Mouse (Mus musculus) CH12.LX (cell line): Measurements from ENCODE around the gene Vmo1. TPM values are rescaled to one million over a fixed set of nuclear protein-coding genes. Genes with fewer than 3 reads are reported as not detected.
"Not testable (repeated sequence)": the region's sequence is repeated elsewhere in the genome, so short reads cannot be mapped to it uniquely, and the experiment has no call there.

Experiments
- DNase-seq: peaks from one replicate; pipeline ENCODE4 v3.0.0-alpha.2; 2013; ENCODE audit errors: extremely low read depth
- H3K27ac ChIP-seq: 2 replicates; pipeline ENCODE4 v1.5.1; 2012; ENCODE audit warnings: low read depth, mild to moderate bottlenecking, control low read depth, moderate library complexity; ENCODE audit not compliant: insufficient read depth
- H3K27me3 ChIP-seq: replicated peaks from 2 replicates; pipeline ENCODE3; 2012; ENCODE audit warnings: inconsistent platforms
- H3K36me3 ChIP-seq, 2 experiments: replicated peaks in 1 of 2; 2 replicates each; pipeline versions ENCODE3 to v1.6.1; 2012; ENCODE audit warnings: inconsistent platforms in 1 of 2, low read length in 1 of 2, mild to moderate bottlenecking in 1 of 2, mixed read lengths in 1 of 2, moderate library complexity in 1 of 2; ENCODE audit not compliant: control insufficient read depth in 1 of 2, insufficient read depth in 1 of 2
- H3K4me1 ChIP-seq, 2 experiments: 2 replicates each; pipeline ENCODE4 v1.6.1; 2012; ENCODE audit warnings: inconsistent platforms in 1 of 2, moderate library complexity in 1 of 2; ENCODE audit not compliant: insufficient read depth in 2 of 2, control insufficient read depth in 1 of 2
- H3K4me2 ChIP-seq: 2 replicates; pipeline ENCODE4 v1.6.1; 2012; ENCODE audit warnings: low read depth, mild to moderate bottlenecking, control low read depth; ENCODE audit not compliant: poor library complexity, insufficient read depth, severe bottlenecking
- H3K4me3 ChIP-seq, 3 experiments: fragments of 150-350 bp in 1 of 3; sonication (generic) in 1 of 3; replicated peaks in 1 of 3; 2 replicates each; pipeline versions ENCODE3 to v1.5.1; 2011 to 2012; ENCODE audit warnings: low read depth in 2 of 3, low read length in 2 of 3, mild to moderate bottlenecking in 2 of 3, moderate library complexity in 2 of 3, control low read depth in 1 of 3, improper control_type of control experiment in 1 of 3, inconsistent platforms in 1 of 3, mixed read lengths in 1 of 3; ENCODE audit not compliant: poor library complexity in 1 of 3
- H3K79me2 ChIP-seq: replicated peaks from 2 replicates; pipeline ENCODE4 v1.6.1; 2012; ENCODE audit warnings: mild to moderate bottlenecking, moderate library complexity; ENCODE audit not compliant: control insufficient read depth, poor library complexity, insufficient read depth, severe bottlenecking; ENCODE audit errors: extremely low read depth
- H3K9ac ChIP-seq: 2 replicates; pipeline ENCODE4 v1.6.1; 2012; ENCODE audit warnings: low read depth, mild to moderate bottlenecking, control low read depth, moderate library complexity; ENCODE audit not compliant: insufficient read depth
- H3K9me3 ChIP-seq: replicated peaks from 2 replicates; pipeline ENCODE3; 2012; ENCODE audit warnings: low read length, inconsistent platforms, mixed read lengths
- ELF1 ChIP-seq: IDR thresholded peaks from 2 replicates; pipeline ENCODE4 v1.6.1; 2014; ENCODE audit warnings: low read depth, mild to moderate bottlenecking, inconsistent platforms, low read length, improper control_type of control experiment
- ETS1 ChIP-seq: conservative IDR thresholded peaks from 2 replicates; pipeline ENCODE4 v1.6.1; 2012; ENCODE audit warnings: low read depth, mild to moderate bottlenecking, inconsistent platforms, low read length, improper control_type of control experiment, moderate library complexity
- GABPA ChIP-seq: IDR thresholded peaks from 2 replicates; pipeline ENCODE4 v1.6.1; 2012; ENCODE audit warnings: low read depth, low read length, improper control_type of control experiment, inconsistent platforms; ENCODE audit not compliant: insufficient replicate concordance
- IRF4 ChIP-seq: IDR thresholded peaks from 2 replicates; pipeline ENCODE4 v1.6.1; 2014; ENCODE audit warnings: low read depth, mild to moderate bottlenecking, inconsistent platforms, low read length, improper control_type of control experiment
- JUN ChIP-seq: IDR thresholded peaks from 2 replicates; pipeline ENCODE4 v1.6.1; 2011; ENCODE audit warnings: low read depth, mild to moderate bottlenecking, low read length, improper control_type of control experiment, moderate library complexity; ENCODE audit not compliant: insufficient read depth
- MAFK ChIP-seq: IDR thresholded peaks from 2 replicates; pipeline ENCODE4 v1.6.1; 2011; ENCODE audit warnings: low read length, improper control_type of control experiment; ENCODE audit not compliant: insufficient replicate concordance
- MXI1 ChIP-seq: IDR thresholded peaks from 2 replicates; pipeline ENCODE4 v1.6.1; 2011; ENCODE audit warnings: mild to moderate bottlenecking, low read depth, low read length, improper control_type of control experiment
- MYC ChIP-seq: IDR thresholded peaks from 2 replicates; pipeline ENCODE4 v1.6.1; 2011; ENCODE audit warnings: low read depth, mild to moderate bottlenecking, improper control_type of control experiment, low read length
- NELFE ChIP-seq: IDR thresholded peaks from 2 replicates; pipeline ENCODE4 v1.6.1; 2011; ENCODE audit warnings: low read depth, low read length, improper control_type of control experiment
- POLR2AphosphoS2 ChIP-seq: IDR thresholded peaks from 2 replicates; pipeline ENCODE4 v1.6.1; 2011; ENCODE audit warnings: low read depth, low read length, improper control_type of control experiment
- SIN3A ChIP-seq: IDR thresholded peaks from 2 replicates; pipeline ENCODE4 v1.6.1; 2012; ENCODE audit warnings: low read length, improper control_type of control experiment, inconsistent platforms
- ZC3H11A ChIP-seq: IDR thresholded peaks from 2 replicates; pipeline ENCODE4 v1.6.1; 2012; ENCODE audit warnings: low read depth, mild to moderate bottlenecking, inconsistent platforms, low read length, improper control_type of control experiment
- dilution Hi-C: fragments of 300-500 bp; cut with MboI; formaldehyde crosslinking; loops from 2 replicates; pipeline ENCODE4 v1.14.3; 2020; ENCODE audit warnings: low sequenced_read_pairs; ENCODE audit not compliant: extremely low pct_unique_long_range_greater_than_20kb, extremely low pct_ligation_motif_present
- in situ Hi-C: fragments of 300-500 bp; cut with MboI; formaldehyde crosslinking; loops from 3 replicates; pipeline ENCODE4 v1.14.3; 2019; ENCODE audit warnings: low sequenced_read_pairs, low pct_ligation_motif_present, low pct_unique_long_range_greater_than_20kb, mixed read lengths
- polyA plus RNA-seq: library from polyadenylated mRNA; unstranded; fragments of >175 nt; gene quantifications from 2 replicates; pipeline ENCODE4 v1.2.1, GENCODE M21; 2012; ENCODE audit warnings: low read depth; ENCODE audit not compliant: insufficient read length
- total RNA-seq, 2 experiments: library from RNA; depleted of rRNA; stranded (reverse); fragments of 300-350 nt in 1 of 2; fragments of >200 nt in 1 of 2; gene quantifications; 2 replicates each; pipeline ENCODE4 v1.2.3; 2012 to 2014

Gene Vmo1
- total and polyA plus RNA-seq, 3 experiments, result 0.36 to 0.70 TPM; not detected in 1

GRCm38 (mm10) chr11:70474872-70475534 is 39.4 kb downstream of the Vmo1 start:
- in situ Hi-C loops (no loop called here), dilution Hi-C loops (no loop called here)
- H3K4me2 ChIP-seq, result no peak overlapping the region
- H3K79me2 ChIP-seq, result no peaks in the 10 kb centered on the region
- H3K27me3 ChIP-seq, result no peaks in the 10 kb centered on the region
- TF ChIP-seq ELF1, result no peak
- TF ChIP-seq POLR2AphosphoS2, result no peak
- no peaks in the 10 kb centered on the region for H3K9me3 ChIP-seq
- H3K4me1 ChIP-seq, result peaks cover 0 to 16% of the 10 kb centered on the region in 2 experiments; a peak in 2 of 4 replicates
- no peak overlapping the region for H3K9ac ChIP-seq
- H3K27ac ChIP-seq, result no peak overlapping the region
- no peaks in the 10 kb centered on the region for H3K36me3 ChIP-seq
- DNase-seq, result no peak
- no peak overlapping the region for H3K4me3 ChIP-seq

DNA sequence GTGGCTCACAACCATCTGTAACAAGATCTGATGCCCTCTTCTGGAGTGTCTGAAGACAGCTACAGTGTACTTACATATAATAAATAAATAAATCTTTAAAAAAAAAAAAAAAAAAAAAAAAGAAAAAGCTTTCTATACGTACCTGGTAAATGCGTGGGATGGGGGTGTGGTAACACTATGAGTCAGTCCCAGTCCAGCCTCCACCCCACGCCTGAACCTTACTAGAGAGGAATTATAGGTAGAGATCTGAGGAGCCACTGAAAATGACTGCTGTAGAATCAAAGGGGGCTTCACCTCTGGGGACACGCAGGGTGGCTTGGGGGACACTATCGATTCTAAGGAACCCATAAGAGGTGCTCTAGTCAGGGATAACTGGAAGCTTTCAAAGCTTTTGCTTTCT is 41.1 kb downstream of the Vmo1 start:
- H3K4me3 ChIP-seq, H3K4me2 ChIP-seq, H3K79me2 ChIP-seq, in situ Hi-C loops, H3K27ac ChIP-seq, H3K36me3 ChIP-seq, H3K9me3 ChIP-seq, dilution Hi-C loops, H3K9ac ChIP-seq, DNase-seq, H3K27me3 ChIP-seq: not testable (repeated sequence)
- peaks cover 0 to 20% of the 10 kb centered on the region in 2 experiments; a peak in 2 of 4 replicates for H3K4me1 ChIP-seq

GRCm38 (mm10) chr11:70472716-70473115 is 41.7 kb downstream of the Vmo1 start:
- in situ Hi-C loops, result no loop called here
- TF ChIP-seq GABPA, result no peak
- no peak for TF ChIP-seq MAFK
- TF ChIP-seq MXI1, result no peak
- TF ChIP-seq NELFE, result no peak
- TF ChIP-seq JUN, result no peak
- no peak for TF ChIP-seq ETS1
- no peak for TF ChIP-seq SIN3A
- no peak for TF ChIP-seq IRF4
- TF ChIP-seq MYC, result no peak
- TF ChIP-seq ZC3H11A, result no peak
- no peaks in the 10 kb centered on the region for H3K79me2 ChIP-seq
- no peaks in the 10 kb centered on the region for H3K27me3 ChIP-seq
- peaks cover 0 to 24% of the 10 kb centered on the region in 2 experiments; a peak in 2 of 4 replicates for H3K4me1 ChIP-seq
- no peak for DNase-seq
- H3K27ac ChIP-seq, result no peak overlapping the region
- no peaks in the 10 kb centered on the region for H3K9me3 ChIP-seq
- no peak overlapping the region for H3K9ac ChIP-seq
- dilution Hi-C loops, result no loop called here
- no peaks in the 10 kb centered on the region for H3K36me3 ChIP-seq
- no peak overlapping the region for H3K4me2 ChIP-seq
- H3K4me3 ChIP-seq, result no peak overlapping the region
